Mouse (Mus musculus): ENCODE measurements around the gene Agtpbp1. TPM values are rescaled to one million over a fixed set of nuclear protein-coding genes. Genes with fewer than 3 reads are reported as not detected.

Gene Agtpbp1
- polyA plus RNA-seq, 1 experiment from 2014 or later, result 24.6 TPM

- no peak overlapping the region for H3K27ac ChIP-seq
- H3K4me3 ChIP-seq (ENCODE audit: inconsistent target), result no peak overlapping the region
- 99% methylated on average over 5 of the region's 5 CpGs for WGBS (ENCODE audit: missing documents)
- H3K36me3 ChIP-seq (ENCODE audit: inconsistent target), result peaks cover 51% of the 10 kb centered on the region
- no peaks in the 10 kb centered on the region for H3K79me2 ChIP-seq (ENCODE audit: inconsistent target)
Measured at GRCm38 (mm10) chr13:59472222-59472621, 112.8 kb downstream of the Agtpbp1 start.

GRCm38 (mm10) chr13:59469701-59470100 is 115.3 kb downstream of the Agtpbp1 start:
- no peak overlapping the region for H3K27ac ChIP-seq
- H3K36me3 ChIP-seq (ENCODE audit: inconsistent target), result peaks cover 49% of the 10 kb centered on the region
- H3K4me3 ChIP-seq (ENCODE audit: inconsistent target), result no peak overlapping the region
- H3K79me2 ChIP-seq (ENCODE audit: inconsistent target), result no peaks in the 10 kb centered on the region
- 86% methylated on average over 5 of the region's 5 CpGs for WGBS (ENCODE audit: missing documents)

DNA sequence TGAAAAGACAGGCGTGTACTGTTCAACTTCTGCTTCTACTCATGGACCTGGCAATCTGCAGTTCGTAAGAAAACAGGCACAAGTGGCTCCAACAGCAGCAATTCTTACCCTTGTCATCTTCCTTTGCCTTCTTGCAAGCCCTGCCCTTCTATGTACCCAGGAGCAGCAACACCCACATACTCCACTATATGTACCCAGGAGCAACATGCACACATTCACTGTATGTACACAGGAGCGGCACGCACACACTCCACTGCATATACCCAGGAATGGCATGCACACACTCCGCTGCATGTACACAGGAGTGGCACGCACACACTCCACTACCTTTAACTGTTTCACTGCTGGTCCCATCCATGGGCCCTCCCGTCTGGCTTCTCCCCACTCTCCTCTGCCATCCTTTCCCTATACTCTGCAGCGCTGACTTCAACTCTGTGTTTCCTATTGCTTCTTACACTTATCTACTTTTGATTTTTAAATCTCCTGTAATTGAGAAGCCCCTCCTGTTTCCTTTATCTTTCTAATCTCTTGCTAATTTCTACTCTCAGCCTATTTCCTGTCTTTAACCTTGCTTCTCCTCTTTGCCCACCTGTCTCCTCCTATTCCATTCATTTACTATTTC is 116.7 kb downstream of the Agtpbp1 start:
- H3K36me3 ChIP-seq (ENCODE audit: inconsistent target), result peaks cover 47% of the 10 kb centered on the region
- WGBS (ENCODE audit: missing documents), result 87% methylated on average over 8 of the region's 8 CpGs

GRCm38 (mm10) chr13:59467591-59467990 is 117.4 kb downstream of the Agtpbp1 start:
- no peak overlapping the region for H3K27ac ChIP-seq
- H3K4me3 ChIP-seq (ENCODE audit: inconsistent target), result no peak overlapping the region
- 44% methylated on average over 3 of the region's 3 CpGs for WGBS (ENCODE audit: missing documents)

More for the DNA sequence above, 116.7 kb downstream of the Agtpbp1 start:
- no peak overlapping the region for H3K4me3 ChIP-seq (ENCODE audit: inconsistent target)
- no peaks in the 10 kb centered on the region for H3K79me2 ChIP-seq (ENCODE audit: inconsistent target)
- no peak overlapping the region for H3K27ac ChIP-seq

GRCm38 (mm10) chr13:59460958-59461357 is 124.1 kb downstream of the Agtpbp1 start:
- Histone ChIP-seq H3K27ac (no peak overlapping the region), H3K36me3 (ENCODE audit: inconsistent target) (peaks cover 40% of the 10 kb centered on the region), H3K79me2 (ENCODE audit: inconsistent target) (no peaks in the 10 kb centered on the region), H3K4me3 (ENCODE audit: inconsistent target) (no peak overlapping the region)
- 94% methylated on average over 3 of the region's 3 CpGs for WGBS (ENCODE audit: missing documents)

More at GRCm38 (mm10) chr13:59467591-59467990, 117.4 kb downstream of the Agtpbp1 start:
- Histone ChIP-seq H3K79me2 (ENCODE audit: inconsistent target) (no peaks in the 10 kb centered on the region), H3K36me3 (ENCODE audit: inconsistent target) (peaks cover 45% of the 10 kb centered on the region)

DNA sequence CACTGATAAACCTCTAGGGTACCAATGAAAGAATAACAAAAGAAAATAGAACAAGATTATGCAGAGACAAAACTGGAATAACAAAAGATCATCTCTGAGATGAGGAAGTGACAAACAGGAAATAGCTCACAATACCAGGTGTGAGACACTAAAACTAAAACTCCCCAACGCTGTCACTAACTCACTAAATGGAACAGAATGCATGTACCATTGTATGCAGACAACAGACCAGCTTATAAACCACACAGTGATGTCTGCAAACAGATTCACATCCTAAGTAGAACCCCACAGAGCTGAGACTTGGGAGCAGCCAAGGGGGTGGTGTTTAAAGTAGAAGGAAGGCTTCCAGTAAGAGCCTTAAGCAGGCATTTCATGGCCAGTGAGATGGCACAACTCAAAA is 128.8 kb downstream of the Agtpbp1 start:
- 88% methylated on average over 1 of the region's 1 CpGs for WGBS (ENCODE audit: missing documents)

DNA sequence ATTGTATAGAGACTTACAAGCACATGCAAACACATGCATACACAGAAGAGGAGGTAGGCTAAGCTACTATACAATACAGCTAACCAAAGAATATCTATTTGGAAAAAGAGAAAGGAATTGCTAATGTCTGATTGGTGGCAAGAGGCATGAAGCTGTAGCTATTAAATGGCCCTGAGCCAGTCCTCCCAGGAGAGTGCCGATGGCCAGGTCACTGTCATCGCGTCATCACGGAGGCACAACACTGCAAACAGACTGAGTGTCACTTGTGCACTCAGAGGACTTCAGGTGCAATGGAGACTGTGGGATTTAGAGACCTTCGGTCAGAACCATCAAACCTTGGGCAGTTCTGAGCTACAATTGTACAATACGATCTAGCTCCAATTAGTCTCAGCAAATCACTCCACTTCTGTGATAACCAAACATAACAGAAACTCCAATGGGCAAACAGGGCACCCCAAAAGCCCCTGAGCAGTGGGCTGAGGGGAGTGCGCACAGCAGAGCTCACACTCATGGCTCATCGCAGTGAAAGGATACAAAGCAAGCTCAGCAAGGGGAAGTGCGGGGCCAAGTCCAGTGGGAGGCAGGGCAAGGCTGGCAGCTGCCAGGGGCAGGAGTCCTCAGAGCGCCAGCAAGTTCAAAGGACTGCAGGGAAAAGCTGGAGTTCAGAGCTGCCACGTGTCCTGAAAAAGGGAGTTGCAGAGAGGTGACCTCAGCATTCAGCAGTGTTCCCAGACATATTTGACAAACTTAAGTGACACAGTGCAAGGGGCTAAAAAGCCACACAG is 130.8 kb downstream of the Agtpbp1 start:
- Histone ChIP-seq H3K79me2 (ENCODE audit: inconsistent target) (no peaks in the 10 kb centered on the region), H3K4me3 (ENCODE audit: inconsistent target) (no peak overlapping the region), H3K36me3 (ENCODE audit: inconsistent target) (peaks cover 14% of the 10 kb centered on the region; the same call in 1 of the 2 replicates), H3K27ac (no peak overlapping the region)
- WGBS (ENCODE audit: missing documents), result 95% methylated on average over 11 of the region's 11 CpGs

More for the DNA sequence above, 128.8 kb downstream of the Agtpbp1 start:
- Histone ChIP-seq H3K27ac (no peak overlapping the region), H3K36me3 (ENCODE audit: inconsistent target) (peaks cover 23% of the 10 kb centered on the region; the same call in 1 of the 2 replicates), H3K79me2 (ENCODE audit: inconsistent target) (no peaks in the 10 kb centered on the region), H3K4me3 (ENCODE audit: inconsistent target) (no peak overlapping the region)

DNA sequence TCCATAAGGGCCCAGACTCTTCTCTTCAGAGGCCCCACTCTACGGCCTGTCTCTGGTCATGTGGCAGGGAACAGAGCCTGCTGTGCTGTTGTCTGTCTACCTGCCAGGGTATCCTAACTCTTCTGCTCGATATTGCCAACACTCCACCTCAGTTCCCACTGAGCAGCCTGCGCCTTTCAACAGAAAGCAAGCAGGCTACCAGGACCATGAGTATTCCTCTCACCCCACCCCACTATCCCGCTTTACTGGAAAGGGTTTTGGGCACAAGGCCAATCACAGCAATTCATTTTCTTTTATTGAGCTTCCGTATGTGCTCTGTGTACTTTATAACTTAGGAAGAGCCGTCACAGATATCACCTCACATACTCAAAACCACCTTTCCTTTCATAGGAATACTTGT is 131.4 kb downstream of the Agtpbp1 start:
- Histone ChIP-seq H3K79me2 (ENCODE audit: inconsistent target) (no peaks in the 10 kb centered on the region), H3K27ac (no peak overlapping the region), H3K36me3 (ENCODE audit: inconsistent target) (peaks cover 12% of the 10 kb centered on the region; the same call in 1 of the 2 replicates), H3K4me3 (ENCODE audit: inconsistent target) (no peak overlapping the region)
- WGBS (ENCODE audit: missing documents), result 88% methylated on average over 6 of the region's 6 CpGs

- H3K4me3 ChIP-seq (ENCODE audit: inconsistent target), result no peak overlapping the region
- no peak overlapping the region for H3K27ac ChIP-seq
- H3K36me3 ChIP-seq (ENCODE audit: inconsistent target), result peaks cover 12% of the 10 kb centered on the region; the same call in 1 of the 2 replicates
- H3K79me2 ChIP-seq (ENCODE audit: inconsistent target), result no peaks in the 10 kb centered on the region
- WGBS (ENCODE audit: missing documents), result 95% methylated on average over 2 of the region's 2 CpGs
Measured at GRCm38 (mm10) chr13:59453045-59453444, 132.0 kb downstream of the Agtpbp1 start.

- 97% methylated on average over 10 of the region's 10 CpGs for WGBS (ENCODE audit: missing documents)
- Histone ChIP-seq H3K79me2 (ENCODE audit: inconsistent target) (no peaks in the 10 kb centered on the region), H3K4me3 (ENCODE audit: inconsistent target) (no peak overlapping the region), H3K36me3 (ENCODE audit: inconsistent target) (peaks cover 12% of the 10 kb centered on the region; the same call in 1 of the 2 replicates), H3K27ac (no peak overlapping the region)
Measured at GRCm38 (mm10) chr13:59450840-59451239, 134.2 kb downstream of the Agtpbp1 start.

DNA sequence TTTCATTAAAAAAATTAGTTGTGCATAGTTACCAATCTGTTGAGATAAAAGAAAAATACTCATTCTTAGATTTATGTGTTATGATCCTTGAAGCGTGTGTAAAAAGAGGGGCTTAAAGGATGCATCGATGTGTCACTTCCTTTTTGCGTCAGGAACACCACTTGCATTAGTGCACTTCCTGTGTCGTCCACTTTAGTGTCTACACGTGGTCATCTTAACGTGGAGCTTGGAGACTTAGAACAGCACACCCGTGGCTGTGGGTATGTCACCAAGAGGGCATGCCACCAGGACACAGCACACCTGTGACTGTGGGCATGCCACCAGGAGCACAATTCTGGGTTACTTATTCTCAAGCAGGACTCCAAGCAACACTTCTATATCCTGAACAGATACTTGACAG is 137.9 kb downstream of the Agtpbp1 start:
- Histone ChIP-seq H3K4me3 (ENCODE audit: inconsistent target) (no peak overlapping the region), H3K36me3 (ENCODE audit: inconsistent target) (0 out of 2 replicates have a peak, but pooled peaks cover 7% of the 10 kb centered on the region), H3K27ac (no peak overlapping the region), H3K79me2 (ENCODE audit: inconsistent target) (no peaks in the 10 kb centered on the region)
- WGBS (ENCODE audit: missing documents), result 60% methylated on average over 7 of the region's 7 CpGs

DNA sequence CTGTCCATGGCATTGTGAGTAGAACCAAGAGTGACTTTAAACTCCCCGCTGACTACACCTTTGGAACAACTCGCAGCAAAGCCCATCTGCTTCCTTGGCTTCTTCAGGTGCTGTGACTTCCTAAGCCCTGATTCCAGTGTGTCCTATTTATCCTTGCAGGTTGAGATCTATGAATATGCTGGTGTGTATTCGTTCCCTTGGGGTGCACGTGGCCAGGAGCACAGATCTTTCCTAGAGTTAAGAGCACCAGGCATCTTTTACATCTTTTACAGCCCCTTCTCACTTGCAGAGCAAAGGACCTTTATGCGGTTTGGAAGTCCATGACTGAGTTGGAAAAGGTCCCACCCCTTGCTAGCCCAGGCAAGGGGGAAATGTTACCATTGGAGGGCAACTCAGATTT is 139.8 kb downstream of the Agtpbp1 start:
- WGBS (ENCODE audit: missing documents), result 95% methylated on average over 5 of the region's 5 CpGs
- Histone ChIP-seq H3K4me3 (ENCODE audit: inconsistent target) (no peak overlapping the region), H3K36me3 (ENCODE audit: inconsistent target) (no peaks in the 10 kb centered on the region), H3K27ac (no peak overlapping the region), H3K79me2 (ENCODE audit: inconsistent target) (no peaks in the 10 kb centered on the region)

DNA sequence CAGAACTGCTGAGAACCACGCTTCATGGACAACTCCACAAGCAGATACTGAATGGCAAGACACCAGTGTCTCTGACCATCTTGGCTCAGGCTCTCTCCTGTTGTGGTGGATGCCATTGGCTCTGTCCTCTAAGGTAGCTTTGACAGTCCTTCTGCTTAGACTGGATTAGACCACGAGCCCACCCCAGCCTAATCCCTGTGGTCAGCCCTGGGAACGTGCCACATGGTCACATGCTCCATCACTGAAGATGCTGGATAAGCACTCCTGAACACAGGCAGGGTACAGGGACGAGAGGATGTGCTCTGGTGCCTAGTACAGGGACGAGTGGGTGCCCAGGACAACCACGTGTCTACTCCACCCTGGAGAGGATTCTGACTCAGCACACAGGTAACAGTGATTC is 140.7 kb downstream of the Agtpbp1 start:
- Histone ChIP-seq H3K4me3 (ENCODE audit: inconsistent target) (no peak overlapping the region), H3K79me2 (ENCODE audit: inconsistent target) (no peaks in the 10 kb centered on the region), H3K27ac (no peak overlapping the region), H3K36me3 (ENCODE audit: inconsistent target) (no peaks in the 10 kb centered on the region)
- 86% methylated on average over 6 of the region's 6 CpGs for WGBS (ENCODE audit: missing documents)

DNA sequence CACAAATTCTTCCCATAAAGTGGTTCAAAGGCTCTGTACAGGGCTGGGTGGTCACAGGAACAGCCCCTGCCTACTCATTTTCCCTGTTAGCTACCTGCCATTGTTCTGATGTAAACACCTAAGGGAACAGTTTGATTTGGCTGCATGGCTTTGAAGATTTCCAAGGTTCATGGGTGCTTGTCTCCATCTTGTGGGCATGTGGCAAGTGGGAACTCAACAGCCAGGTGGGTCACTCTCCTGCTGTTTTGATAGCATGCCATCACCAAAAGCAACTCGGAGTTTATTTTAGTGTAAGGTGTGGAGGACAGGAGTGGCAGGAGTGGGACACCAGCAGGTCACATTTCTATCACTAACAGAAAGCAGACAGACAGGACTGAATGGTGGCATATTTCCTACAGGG is 145.3 kb downstream of the Agtpbp1 start:
- Histone ChIP-seq H3K4me3 (ENCODE audit: inconsistent target) (no peak overlapping the region), H3K79me2 (ENCODE audit: inconsistent target) (no peaks in the 10 kb centered on the region), H3K36me3 (ENCODE audit: inconsistent target) (no peaks in the 10 kb centered on the region), H3K27ac (no peak overlapping the region)
- WGBS (ENCODE audit: missing documents), result 69% methylated on average over 1 of the region's 1 CpGs

DNA sequence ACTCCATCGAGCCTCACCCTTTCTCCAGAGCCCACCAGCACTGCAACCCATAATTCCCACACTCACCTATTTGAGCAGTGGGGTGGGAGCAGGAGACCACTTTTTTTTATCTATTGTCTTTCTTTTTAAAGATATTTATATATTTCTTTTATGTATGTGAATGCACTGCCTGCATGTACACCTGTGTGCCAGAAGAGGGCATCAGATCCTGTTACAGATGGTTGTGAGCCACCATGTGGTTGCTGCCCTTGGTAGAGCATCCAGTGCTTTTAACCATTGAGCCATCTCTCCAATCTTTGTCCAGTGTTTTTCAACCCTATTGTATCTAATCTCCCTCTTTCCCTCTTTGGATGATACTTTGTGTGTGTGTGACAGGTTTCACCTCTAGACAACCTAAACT is 150.5 kb downstream of the Agtpbp1 start:
- no peak overlapping the region for H3K4me3 ChIP-seq (ENCODE audit: inconsistent target)
- no peak overlapping the region for H3K27ac ChIP-seq
- no peaks in the 10 kb centered on the region for H3K36me3 ChIP-seq (ENCODE audit: inconsistent target)
- H3K79me2 ChIP-seq (ENCODE audit: inconsistent target), result no peaks in the 10 kb centered on the region
- WGBS (ENCODE audit: missing documents), result 100% methylated on average over 1 of the region's 1 CpGs
